Mouse (Mus musculus): ENCODE data around the gene Elf2.

Gene Elf2

DNA sequence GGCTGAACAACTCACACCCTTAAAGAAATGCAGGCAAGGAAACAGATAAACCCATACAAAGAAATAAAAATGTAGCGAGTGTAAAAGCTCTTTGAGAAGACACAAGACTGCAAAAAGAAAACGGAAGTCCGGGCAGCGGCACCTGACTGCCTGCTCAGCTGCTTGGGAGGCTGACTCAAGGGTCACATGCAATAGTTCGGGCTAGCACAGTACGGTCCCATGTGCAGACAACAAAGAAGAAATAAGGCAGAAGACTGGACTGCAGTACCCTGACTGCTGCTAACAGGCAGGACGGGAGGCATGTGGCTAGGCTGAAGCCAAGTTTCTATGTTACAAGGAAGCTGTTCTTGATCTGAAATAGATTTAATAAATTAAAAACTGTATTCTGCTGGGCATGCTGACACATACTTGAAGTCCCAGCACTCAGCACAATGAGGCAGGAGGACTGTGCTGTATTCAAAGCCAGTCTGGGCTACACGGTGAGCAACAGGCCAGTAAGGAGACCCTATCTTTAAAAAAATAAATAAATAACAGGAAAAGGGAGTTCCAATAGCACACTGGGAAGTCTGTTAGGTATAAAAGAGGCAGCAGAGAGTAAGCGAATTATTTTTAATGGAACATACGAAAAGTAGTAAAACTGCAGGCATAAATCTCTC lies 7.1 kb downstream of the Elf2 start:
- DNase-seq (ENCODE audit: low spot score in 2 of 2) = peak in 1 of 2 experiments; percentile 46

DNA sequence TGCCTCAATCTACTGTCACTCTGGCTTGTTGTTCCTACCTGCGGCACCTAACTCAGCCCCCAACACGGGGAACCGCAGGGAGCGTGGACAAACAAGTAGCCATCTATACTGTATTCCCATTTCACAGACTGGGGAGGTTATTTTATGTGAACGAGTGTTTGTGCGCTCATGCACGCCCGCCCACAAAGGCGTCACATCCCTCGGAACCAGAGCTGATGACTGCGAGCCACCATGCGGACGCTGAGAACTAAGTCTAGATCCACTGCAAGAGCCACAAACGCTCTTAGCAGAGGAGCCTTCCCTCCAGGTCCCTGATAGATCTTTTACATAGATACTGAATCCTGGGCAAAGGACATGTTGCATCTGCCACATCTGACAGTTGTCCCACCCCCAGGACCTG lies 10.4 kb downstream of the Elf2 start:
- no peak for DNase-seq (ENCODE audit: low spot score in 2 of 2)

DNA sequence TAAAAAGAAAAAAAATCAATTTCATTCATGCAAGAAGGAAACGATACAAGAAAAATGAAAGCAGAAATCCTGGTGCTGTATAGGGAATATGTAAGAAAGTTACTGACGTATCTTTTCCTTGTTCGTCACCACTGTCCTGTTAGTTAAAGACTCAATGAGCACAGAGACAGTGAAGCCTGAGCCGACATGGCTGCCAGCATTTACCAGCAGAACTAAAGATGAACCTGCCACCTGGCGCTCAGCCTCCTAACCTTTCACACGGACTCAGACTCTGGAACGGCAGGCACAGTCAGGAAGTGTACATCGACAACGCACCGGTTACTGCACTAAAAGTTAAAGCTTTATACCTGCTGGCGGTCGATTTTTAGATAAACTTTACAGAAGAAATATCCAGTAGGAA lies 11.9 kb downstream of the Elf2 start:
- DNase-seq (ENCODE audit: low spot score in 2 of 2) = no peak

DNA sequence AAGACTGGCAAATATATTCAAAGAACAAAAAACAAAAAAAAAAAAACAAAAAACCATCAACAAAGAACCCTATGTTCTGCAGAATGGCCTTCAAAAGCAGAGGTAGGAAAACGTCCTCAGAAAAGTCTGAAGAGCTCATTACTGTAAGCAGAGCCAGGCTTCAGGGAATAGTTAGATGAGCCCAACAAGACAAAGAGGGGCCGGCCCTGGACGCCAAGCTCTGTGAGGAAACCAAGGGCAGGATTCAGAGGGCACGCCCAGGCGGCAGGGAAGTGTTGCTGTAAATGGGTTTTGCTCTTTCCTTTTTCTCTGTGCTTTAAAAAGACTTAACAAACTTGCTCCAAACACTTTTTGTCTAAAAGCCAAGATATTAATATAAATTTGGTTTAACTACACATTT lies 12.6 kb downstream of the Elf2 start:
- DNase-seq (ENCODE audit: low spot score in 2 of 2) = no peak

DNA sequence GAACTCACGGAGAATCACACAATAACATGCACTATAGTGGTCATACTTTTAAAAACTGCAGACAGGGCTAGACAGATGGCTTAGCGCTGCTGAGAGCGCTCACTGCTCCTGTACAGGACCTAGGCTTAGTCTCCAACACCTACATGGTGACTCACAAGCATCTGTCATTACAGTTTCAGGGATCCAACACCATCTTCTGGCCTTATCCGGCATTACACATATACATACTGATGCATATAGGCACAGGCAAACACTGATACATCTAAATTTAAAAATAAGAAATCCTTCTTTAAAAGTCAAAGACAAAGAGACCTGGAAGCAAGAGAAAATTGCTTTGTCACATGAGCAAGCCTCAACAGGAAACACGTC lies 13.1 kb downstream of the Elf2 start:
- DNase-seq (ENCODE audit: low spot score in 2 of 2) = no peak

DNA sequence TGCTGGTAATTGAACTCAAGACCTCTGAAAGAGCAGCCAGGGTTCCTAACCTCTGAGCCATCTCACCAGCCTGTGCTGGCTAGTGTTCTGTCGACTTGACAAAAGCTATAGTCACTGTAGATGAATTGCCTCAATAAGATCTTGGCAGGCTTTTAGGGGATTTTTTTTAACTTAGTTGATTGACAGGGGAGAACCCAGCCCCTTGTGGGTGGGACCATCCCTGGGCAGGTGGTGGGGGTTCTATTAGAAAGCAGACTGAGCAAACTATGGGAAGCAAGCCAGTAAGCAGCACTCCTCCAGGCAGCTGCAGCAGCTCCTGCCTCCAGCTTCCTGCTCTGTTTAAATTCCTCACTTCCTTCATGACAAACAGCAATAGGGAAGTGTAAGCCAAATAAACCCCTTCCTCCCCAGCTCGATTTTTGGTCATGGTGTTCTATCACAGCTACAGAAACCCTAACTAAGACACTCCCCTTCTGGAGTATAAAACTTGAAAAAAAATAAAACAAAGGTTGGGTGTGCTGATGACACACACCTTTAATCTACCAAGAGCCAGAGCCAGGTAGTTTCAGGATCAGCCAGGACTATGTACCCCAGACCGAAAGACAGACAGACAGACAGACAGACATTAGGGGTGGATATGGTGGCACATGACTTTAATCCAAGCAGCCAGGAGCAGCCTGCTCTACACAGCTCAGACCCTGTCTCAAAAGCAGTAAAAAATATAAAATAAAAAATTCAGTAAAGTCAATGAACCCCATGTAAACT lies 13.6 kb downstream of the Elf2 start:
- DNase-seq (ENCODE audit: low spot score in 2 of 2) = no peak

DNA sequence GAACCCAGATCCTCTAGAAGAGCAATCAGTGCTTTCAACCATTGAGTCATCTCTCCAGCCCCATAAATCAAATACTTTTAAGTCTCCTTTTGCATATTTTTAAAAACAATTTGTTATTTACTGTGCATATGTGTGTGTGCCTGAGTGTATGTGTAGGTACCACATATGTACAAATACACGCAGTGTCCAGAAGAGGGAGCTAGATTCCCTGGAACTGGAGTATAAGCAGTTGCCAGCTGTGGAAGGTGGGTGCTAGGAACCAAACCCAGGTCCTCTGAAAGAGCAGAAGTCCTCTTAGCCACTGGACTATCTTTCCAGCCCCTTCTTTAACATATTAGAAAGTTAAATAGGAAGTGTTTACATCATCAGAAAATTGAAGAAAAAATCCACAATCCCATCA lies 15.0 kb downstream of the Elf2 start:
- no peak for DNase-seq (ENCODE audit: low spot score in 2 of 2)

DNA sequence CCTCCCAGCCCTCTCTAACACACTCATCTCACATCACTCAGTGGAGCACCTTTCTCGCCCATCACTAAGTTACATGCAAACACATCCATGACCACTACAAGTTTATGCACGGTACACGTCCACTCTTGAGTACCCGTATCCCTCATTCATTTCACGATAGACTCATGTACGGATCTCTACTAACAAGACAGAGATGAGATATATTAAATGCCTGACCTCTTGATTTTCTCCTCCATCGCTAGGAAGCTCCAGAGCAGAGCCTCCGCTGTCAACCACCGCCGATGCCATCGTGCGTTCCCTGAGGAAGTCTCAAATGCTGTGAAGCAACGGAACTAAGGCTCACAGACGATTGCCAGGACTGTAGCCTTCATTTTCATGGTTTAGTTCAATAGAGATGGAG lies 17.5 kb downstream of the Elf2 start:
- no peak for DNase-seq (ENCODE audit: low spot score in 2 of 2)

DNA sequence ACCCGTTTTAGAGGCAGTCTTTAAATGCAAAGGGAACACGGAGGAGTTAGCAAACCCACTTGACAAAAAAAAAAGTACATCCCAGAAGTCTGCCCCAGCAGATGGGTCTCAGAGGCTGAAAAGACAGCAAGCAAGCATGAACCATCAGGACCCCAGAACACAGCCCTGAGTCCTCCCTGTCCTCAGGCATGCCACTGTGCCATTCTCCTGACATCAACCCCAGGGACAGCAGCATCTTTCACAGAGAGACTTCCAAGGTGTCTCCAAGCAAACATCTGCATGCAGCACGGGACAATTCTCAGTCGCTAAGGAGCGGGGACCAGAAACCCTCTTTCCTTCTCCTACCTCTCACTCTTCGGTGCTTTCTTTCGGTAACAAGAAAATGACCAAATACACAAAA lies 18.1 kb downstream of the Elf2 start:
- DNase-seq (ENCODE audit: low spot score in 2 of 2) = no peak

DNA sequence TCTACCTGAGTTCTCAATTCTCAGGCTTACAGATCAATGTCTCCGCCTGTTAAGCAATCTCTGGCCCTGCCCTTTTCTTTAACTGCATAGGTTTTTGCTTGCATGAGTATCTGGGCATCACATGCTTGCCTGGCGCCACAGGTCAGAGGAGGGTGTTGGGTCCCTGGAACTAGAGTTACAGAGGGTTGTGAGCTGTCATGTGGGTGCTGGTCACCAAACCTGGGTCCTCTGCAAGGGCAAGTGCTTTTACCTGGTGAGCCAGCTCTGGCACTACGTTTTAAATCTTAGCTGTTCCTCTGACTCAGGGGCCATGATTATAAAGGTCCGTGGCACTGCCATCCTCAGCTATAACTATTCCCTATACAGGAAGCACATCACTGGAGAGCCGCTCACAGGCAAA lies 19.3 kb downstream of the Elf2 start:
- no peak for DNase-seq (ENCODE audit: low spot score in 2 of 2)

DNA sequence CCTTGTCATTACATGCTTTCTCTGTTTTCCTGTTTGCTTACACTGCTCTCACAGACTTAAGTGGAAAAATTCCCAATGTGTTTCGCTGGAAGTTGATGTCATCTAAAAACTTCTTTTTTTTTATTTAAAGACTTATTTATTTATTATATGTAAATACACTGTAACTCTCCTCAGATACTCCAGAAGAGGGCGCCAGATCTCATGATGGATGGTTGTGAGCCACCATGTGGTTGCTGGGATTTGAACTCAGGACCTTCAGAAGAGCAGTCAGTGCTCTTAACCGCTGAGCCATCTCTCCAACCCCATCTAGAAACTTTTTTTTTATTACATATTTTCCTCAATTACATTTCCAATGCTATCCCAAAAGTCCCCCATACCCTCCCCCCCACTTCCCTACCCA lies 22.4 kb downstream of the Elf2 start:
- DNase-seq (ENCODE audit: low spot score in 2 of 2) = peak in 1 of 2 experiments; percentile 28

DNA sequence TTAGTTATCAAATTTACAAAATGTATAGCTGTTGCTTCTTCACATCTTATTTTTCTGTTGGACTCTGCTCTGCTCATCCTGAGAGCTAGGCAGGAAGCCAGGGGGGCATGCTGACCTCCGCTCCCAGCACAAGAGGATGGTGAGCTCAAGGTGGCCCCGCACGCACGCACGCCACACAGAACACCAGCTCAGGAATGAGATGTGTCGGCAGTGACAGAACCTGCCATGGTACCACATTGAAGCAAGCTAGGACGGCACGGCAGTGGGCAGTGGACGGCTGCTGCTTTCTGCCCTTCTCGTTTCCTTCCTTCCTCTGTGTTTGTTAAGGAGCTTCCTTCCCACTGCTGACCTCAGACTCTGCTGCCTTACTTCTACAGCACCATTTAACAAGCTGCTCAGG lies 23.6 kb downstream of the Elf2 start:
- no peak for DNase-seq (ENCODE audit: low spot score in 2 of 2)

DNA sequence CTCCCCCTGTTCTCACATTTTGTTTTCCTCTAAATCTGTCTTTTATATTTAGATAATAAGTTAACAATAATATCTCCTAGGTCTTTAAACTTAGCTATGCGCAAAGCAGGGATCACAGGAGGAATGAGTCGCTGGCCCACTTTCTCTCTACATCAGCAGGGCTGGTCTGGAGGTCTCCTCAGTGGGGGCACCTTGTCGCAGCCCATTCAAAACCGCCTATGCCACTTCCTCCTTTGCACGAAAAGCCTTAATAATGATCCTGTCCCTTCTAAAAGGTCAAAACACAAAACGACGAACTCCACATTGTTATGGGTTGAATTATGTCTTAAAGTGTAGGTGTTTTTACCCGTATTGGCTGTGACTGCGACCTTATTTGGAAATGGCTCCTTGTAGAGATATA lies 28.8 kb downstream of the Elf2 start:
- DNase-seq (ENCODE audit: low spot score in 2 of 2) = no peak

DNA sequence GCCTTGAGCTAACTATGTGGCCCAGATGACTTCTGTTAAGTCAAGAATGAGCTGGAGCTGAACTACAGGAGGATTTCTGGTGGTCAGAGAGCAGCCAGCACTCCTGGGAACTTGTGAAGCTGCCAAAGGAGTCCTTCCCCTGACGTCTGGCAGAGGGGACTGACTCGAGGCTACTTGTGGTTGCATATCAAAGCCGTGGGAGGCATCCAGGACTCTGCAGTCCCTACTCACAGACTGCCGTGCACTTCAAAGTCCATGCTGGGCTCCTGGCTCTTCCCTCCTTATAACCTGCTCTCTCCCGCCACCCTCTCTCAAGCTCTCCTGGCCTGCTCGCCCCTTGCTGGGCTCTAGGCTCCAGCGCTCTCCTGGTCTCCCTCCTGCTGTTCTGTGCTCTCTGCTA lies 30.4 kb downstream of the Elf2 start:
- DNase-seq (ENCODE audit: low spot score in 2 of 2) = no peak

DNA sequence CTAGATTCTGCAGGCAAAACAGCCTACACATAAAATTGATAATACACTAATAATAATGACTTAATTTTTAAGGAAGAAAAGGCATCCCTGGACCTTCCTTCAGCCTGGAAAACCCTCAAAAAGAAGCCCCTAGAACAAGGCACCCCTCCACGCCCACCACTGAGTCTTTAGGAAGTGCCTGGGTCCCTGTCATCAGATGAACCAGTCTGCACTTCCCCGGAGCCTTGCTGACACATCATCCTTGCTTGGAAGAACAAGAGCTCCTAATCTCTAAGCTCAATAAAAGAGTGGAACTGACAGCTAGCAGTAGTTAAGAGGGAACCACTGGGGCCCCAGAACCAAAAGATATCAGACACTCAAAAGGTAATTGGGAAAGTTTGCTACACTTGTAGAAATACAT lies 33.8 kb downstream of the Elf2 start:
- DNase-seq (ENCODE audit: low spot score in 2 of 2) = no peak

DNA sequence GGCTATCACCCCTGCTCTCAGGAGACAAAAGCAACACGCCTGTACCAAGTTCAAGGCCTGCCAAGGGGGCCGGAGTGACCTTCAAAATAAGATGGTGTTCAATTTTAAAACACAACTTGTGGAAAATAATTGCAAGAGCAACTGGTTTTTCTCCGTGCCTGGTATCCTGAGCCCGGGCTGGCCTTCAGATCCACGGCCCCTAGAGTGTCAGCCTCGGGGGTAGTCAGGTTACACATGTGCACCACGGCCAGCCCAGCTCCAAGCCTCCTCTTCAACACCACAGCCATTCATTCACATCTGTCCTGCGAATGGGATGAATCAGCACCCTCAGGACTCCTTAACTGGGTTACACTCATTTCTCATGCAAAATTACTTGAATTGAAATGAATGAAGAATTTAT lies 34.5 kb downstream of the Elf2 start:
- no peak for DNase-seq (ENCODE audit: low spot score in 2 of 2)

DNA sequence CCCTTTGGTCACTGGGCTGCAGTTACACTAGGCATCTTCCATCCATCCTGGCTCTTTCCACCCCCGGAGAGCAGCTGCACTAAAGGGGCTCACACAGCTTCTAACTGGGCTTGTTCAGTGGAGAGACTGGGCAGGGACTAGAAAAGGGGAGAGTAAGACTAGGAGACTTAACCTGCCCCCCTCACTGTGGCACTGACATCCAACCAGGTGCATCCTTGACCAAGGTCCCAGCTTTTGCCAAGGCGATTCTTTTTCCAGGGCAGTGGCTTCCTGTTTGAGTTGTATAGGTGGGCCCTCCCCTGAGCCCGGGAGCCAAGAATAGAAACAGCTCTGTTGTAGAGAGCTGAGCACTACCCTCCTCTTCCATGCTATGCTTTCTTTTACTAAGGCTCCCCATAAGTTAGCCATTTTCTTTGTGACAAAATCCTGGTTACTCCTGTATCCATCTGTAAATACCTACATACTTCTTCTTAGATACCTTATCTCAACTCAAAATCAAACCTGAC lies 37.4 kb downstream of the Elf2 start:
- no peak for DNase-seq (ENCODE audit: low spot score in 2 of 2)

DNA sequence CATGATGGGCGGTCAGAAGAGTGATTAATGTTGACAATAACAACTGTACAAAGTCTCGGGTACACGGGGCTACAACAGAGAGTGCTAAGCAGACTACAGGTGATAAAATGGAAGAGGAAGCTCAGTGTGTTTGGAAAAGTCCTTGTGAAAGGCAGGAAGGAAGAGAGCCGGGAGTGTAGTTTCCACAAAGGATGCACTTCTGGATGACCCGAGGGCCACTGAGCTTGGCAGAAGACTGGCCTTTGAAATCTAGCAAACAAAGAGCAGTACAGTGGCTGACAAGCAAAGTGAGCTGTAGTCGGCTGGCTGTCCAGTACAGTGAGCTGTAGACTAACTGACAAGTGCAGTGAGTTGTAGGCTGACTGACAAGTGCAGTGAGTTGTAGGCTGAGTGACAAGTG lies 38.9 kb downstream of the Elf2 start:
- DNase-seq (ENCODE audit: low spot score in 2 of 2) = no peak

DNA sequence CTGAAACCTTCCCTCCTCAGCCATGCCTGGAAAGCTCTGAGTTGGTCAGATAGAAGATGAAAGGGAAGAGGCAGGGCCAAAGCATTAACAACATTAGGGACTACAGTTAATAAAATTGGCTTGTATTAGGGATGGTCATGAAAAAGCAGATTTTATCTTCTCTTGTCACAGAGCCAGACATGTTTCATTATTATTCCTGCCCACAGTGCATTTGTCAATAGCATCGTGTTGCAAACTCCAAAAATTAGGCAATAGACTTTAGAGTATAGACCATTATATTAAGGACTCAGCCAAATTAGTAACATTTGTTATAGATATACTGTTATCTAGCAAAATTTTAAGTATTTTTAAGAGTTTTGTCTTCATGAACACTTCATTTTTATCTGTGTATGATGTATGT lies 43.7 kb downstream of the Elf2 start:
- no peak for DNase-seq (ENCODE audit: low spot score in 2 of 2)

DNA sequence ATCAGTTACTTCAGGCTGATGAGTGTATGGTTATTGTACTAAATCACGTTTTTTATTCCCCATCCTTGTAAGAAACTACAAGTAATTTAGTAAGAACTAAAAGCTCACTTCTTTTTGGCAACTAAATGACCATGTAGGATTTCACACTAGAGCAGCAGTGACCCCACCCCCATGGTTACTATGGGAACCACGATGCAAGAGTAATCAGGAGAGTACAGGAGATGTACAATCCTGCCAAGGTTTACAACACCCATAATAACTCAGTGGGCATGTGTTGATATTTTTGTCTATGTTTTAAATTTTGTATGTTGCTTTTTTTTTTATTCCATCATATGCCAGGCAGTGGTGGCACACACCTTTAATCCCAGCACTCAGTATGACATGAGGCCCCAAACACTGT lies 45.2 kb downstream of the Elf2 start:
- no peak for DNase-seq (ENCODE audit: low spot score in 2 of 2)

DNA sequence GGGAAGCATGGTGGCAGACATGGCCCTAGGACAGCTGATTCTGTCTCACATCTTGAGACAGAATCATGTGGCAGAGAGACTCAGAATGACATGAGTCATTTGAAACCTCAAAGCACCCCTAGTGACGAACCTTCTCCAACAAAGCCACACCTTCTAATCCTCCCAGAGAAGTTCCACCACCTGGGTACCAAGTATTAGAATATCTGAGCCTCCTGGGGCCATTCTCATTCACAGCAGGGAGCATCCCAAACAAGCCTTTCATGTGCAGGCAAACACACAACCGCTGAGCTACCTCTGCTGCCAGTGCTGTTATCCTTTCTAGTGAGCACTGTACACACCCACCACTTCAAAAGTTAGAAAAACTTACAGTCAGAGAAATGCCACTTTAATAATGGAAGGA lies 46.2 kb downstream of the Elf2 start:
- DNase-seq (ENCODE audit: low spot score in 2 of 2) = no peak

DNA sequence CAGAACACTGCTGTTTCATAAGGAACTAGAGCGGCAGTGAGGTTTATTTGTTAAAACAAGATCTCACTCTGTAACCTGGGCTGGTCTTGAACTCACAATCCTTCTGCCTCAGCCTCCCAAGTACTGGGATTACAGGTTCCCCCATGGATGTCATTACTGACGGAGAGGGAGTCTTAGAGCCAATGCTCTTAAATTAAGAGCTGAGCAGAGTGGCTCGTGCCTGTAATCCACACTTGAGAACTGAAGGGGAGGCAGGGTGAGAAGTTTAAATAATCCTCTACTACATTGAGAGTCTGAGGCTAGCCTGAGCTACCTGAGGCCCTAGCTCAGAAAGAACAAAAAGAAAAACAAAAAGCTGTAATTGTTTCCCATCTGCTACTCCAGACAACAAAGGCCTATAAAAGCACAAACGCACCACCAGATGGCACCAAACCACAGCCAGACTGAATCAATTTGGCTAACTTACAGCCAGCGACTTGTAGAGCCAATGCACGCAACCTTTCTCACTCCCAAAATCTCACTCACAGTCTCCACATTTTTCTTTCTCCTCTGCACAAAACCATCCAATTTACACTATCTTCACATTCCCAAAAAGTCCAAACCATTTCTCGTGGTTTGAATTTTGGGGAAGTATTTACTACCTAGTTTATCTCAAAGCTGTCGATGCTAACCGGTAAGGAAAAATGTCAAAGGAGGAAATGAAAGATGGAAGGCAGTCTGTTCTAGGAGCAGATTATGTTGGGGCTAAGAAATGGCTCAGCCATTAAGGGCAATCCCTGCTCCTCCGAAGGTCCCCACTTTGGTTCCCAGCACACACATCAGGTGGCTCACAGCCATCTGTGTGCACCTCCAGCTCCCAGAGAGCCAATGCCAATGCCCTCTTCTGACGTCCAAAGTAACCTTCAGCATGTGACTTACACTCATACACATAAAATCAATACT lies 51.3 kb downstream of the Elf2 start:
- DNase-seq (ENCODE audit: low spot score in 2 of 2) = peak; percentile 66 to 80

DNA sequence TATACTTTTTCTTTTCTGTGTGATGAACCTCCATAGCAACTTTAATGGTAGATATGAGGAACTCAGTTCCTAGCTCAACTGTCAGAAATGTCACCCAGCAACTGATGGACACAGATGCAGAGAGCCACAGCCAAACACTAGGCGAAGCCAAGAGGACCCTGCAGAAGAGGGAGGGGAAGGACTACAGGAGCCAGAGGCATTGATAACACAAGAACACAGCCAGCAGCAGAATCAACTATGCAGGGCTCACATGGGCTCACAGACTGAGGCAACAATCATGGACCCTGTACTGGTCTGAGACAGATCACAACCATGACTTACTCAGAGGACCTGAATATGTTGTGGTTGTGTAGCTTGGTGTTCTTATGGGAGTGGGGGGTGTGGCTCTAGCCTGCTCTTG lies 56.1 kb downstream of the Elf2 start:
- no peak for DNase-seq (ENCODE audit: low spot score in 2 of 2)

Measured in thymus, postnatal 10 days (tissue).